Mouse (Mus musculus) CD4-positive, CD25-positive, alpha-beta regulatory T cell, adult 4 months (primary cell): Measurements from ENCODE around the gene Eef1akmt4. TPM values are rescaled to one million over a fixed set of nuclear protein-coding genes. Genes with fewer than 3 reads are reported as not detected.

Experiments
- ATAC-seq: one replicate; pipeline ENCODE4 v1.8.0; 2017
- polyA plus RNA-seq, 2 experiments: library from polyadenylated mRNA; unstranded; fragments of 100-300 nt; shearing (Covaris generic); gene quantifications; one replicate each; pipeline ENCODE4 v1.2.1; 2017

Gene Eef1akmt4
- polyA plus RNA-seq: 10 to 100 TPM; 18.8 to 21.6 TPM

- ATAC-seq: peak; percentile 97
Measured at GRCm38 (mm10) chr16:20611357-20612227, at the start of gene Eef1akmt4, which contains the start of the genes Gm49333 and Alg3. TSS of gene Eef1akmt4 (plus strand) at chr16:20611593. TSS of gene Gm49333 (plus strand) at chr16:20611610. TSS of gene Alg3 (minus strand) at chr16:20611735.

DNA sequence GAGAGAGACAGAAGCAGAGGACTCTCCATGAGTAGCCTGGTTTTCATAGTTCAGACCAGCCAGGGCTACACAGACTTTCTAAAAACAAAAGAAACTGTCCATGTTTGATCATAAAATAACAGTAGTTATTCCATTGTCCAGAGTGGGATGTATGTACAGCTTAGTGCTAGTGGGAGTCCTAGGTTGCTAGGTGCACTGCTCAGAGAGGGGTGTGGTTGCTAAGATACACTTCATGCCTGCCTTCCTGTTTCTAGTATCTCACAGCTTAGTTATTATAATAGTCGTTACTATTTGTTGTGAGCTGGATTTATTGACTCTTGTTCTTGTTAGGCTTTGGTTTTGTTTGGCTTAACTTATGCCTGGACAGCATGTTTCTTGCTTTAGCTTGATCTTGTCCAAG is 46.3 kb upstream of the Eef1akmt4 start:
- ATAC-seq: no peak

GRCm38 (mm10) chr16:20589366-20589938 is 21.9 kb upstream of the Eef1akmt4 start, which contains the start of gene Vwa5b2:
TSS of gene Vwa5b2 (plus strand) at chr16:20589471.
- ATAC-seq: no peak

DNA sequence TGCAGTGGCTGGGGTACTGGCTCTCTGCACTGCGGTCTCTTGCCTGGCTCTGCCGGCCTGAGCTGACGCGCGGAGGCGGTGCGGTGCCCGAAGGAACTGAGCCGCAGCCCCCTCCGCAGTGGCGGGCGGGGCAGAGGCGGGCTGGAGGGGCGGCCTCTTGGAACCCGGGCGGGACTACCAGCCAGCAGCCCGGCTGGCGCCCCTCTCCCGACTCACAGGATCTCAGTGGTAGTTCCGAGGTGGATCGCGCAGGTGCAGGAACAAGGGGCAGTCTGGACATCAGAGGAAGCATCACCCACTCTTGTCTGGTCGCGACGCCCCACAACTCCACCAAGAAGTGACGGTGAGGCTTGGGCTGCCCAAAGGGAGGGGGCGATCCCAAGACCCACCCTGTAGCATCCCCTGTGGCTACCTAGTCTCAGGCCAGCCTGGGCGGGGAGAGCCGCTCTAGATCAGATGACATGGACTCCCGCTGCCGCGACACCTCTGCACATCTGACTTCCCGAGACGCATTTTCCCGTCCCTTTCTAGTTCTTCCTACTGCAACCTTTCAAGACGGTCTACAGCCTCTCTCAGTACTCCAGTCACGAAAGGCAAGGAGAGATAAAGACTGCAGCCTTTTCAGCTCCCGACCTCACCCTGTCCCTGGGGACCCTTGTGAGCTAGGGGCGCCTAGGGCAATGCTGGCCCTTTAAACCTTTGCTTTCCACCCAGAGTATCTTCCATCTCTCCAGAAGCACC is 21.3 kb upstream of the Eef1akmt4 start:
- ATAC-seq: no peak

DNA sequence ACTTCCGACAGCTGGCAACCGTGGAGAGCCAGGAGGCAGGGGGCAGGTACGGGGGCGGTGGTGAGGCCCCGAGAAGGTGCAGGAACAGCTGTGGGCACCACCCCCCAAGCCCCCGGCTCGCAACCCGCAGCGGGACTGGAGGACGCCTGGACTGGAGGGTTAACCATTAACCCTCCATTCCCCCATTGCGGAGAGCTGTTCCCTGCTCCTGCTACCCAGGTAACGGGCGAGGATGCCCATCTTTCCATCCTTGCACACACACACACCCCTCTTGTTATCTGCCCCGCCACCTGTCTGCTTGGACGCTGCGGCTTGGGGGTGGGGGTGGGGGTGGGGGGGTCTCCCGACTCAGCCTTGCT is 20.7 kb upstream of the Eef1akmt4 start:
- ATAC-seq: no peak

DNA sequence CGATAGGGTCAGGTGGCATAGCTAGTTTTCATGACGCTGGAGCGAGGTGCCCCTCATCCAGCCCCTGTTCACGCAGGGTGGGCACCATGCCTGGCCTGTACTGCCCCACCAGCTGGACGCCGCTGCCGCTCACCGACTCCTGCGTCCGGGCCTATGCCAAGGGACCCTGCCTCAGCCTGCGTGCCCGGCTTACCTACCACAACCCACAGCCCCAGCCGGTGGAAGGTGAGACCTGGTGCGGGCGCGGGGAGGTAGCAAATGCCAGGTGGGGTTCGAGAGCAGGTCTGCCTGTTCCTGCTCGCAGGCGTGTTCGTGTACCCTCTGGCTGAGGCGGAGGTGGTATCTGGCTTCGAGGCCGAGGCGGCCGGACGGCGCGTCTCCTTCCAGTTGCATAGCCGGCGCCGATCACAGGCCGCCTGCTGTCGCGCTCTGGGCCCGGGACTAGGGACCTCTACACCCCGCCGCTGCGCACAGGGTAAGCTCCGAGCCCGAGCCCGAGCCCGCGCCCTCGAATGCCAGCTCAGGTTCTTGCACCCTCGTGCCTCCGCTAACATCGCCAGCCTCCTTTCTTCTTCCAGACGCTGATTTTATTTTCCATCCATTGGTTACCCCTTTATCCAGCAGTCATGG is 20.2 kb upstream of the Eef1akmt4 start:
- no peak for ATAC-seq

DNA sequence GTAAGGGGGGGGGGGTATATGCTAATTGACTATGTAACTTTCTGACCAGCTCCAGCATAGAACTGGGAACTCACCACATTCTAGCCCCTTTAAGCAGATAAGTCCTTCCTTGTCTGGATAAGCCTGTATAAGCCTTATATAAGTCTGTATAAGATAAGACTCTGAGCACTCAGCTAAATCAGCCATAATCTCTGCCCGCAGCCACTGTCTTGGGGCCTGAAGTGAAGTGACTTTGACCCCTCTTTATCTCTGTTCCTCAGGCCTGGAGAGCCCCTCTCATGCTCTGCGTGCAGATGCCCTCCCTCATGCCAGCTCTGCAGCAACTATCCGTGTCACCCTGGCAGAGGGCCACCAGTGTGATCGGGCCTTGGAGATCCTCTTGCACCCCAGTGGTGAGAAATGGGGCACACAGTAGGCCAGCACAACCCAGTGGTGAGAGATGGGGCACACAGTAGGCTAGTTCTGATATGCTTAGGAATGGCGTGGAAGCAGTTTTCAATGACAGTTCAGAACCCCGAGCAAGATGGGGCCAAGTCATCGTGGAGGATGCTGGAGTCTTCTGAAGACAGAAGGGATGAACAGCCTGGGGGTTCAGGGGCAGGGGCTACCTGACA is 16.2 kb upstream of the Eef1akmt4 start:
- no peak for ATAC-seq

GRCm38 (mm10) chr16:20595737-20596136 is 15.7 kb upstream of the Eef1akmt4 start:
- no peak for ATAC-seq

- no peak for ATAC-seq
Measured at GRCm38 (mm10) chr16:20596687-20597441, 14.5 kb upstream of the Eef1akmt4 start.

- ATAC-seq: no peak
Measured at GRCm38 (mm10) chr16:20600511-20600910, 10.9 kb upstream of the Eef1akmt4 start.

GRCm38 (mm10) chr16:20604705-20605104 is 6.7 kb upstream of the Eef1akmt4 start:
- ATAC-seq: no peak

DNA sequence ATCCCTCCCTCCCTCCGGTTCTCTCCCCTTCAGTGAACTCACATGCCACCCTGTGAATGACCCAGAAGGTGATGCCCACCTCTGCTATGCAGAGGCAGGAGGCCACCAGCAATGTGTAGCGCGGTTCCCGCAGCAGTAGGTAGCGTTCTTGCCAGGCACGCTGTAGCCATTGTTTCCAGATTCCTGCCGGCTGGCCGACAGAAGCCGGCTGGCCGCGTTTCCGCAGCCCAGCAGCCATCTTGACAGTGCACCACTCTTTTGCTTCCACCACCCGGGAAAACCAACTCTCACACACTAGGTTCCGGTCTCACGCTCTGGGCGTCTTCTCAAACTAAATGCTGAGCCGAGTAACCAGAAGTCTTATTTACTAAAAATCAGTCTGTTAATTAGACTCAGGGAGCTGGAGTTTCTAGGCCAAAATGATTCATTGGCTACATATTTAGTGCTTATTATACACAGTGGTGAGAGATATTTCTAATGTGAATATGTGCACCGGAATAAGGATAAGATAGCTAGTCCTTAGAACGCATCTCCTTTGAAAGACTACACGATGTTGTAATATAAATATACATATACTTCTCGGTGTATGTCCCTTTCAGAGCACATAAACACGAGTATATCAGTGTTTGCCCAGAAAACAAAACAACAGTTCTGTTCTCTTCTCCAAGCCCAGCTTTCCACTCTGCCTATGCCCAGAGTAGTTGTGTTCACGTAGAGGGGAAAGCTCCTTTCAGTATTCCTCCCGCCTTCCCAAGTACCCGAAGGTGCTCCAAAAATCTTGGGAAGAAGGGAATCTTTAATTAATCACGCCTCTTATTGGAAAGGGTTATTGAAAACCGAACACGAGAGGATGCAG is 664 bp upstream of the Eef1akmt4 start:
- peak; percentile 73 for ATAC-seq

DNA sequence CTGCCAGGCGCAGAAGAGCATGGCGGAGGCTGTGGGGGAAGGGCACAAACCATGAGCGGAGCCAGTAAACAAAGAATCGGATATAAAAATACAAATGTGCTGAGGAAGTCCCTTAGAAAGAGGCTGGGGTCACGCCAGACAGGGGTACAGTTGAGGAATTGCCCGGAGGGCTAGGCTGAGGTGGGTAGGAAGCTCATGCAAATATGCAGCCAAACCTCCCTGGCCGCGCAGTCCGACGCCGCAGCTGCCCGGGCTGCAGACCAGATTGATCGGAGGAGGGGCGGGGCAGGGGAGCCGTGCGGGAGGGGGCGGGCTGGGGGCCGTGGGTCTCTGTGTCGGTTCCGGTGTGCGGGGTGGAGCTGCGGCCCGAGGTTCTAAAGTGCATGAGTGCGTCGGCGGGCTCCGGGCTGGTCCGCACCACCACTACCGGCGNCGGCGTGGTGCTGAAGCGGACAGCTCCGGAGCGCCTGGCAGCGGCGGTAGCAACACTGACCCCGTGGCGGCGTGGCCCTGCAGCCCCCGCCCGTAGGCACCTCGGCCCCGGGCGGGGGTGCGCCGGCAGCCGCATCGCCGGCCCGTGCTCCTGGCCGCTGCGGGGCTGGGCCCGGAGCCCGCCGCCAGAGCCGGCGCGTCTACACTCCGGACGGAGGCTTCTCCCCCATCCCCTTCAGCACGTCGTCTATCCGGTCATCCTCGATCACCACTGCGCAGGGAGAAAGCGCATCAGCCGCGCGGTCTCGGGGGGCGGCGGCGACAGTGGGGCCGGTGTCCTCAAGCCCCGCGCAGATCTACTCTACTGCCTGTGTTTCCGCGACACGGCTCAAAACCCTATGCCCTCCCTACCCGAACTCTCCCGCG is 8.4 kb downstream of the Eef1akmt4 start:
- no peak for ATAC-seq

GRCm38 (mm10) chr16:20620399-20620735 is 9.0 kb downstream of the Eef1akmt4 start:
- peak; percentile 4 for ATAC-seq

- ATAC-seq: peak; percentile 7
Measured at GRCm38 (mm10) chr16:20620751-20621190, 9.4 kb downstream of the Eef1akmt4 start.

DNA sequence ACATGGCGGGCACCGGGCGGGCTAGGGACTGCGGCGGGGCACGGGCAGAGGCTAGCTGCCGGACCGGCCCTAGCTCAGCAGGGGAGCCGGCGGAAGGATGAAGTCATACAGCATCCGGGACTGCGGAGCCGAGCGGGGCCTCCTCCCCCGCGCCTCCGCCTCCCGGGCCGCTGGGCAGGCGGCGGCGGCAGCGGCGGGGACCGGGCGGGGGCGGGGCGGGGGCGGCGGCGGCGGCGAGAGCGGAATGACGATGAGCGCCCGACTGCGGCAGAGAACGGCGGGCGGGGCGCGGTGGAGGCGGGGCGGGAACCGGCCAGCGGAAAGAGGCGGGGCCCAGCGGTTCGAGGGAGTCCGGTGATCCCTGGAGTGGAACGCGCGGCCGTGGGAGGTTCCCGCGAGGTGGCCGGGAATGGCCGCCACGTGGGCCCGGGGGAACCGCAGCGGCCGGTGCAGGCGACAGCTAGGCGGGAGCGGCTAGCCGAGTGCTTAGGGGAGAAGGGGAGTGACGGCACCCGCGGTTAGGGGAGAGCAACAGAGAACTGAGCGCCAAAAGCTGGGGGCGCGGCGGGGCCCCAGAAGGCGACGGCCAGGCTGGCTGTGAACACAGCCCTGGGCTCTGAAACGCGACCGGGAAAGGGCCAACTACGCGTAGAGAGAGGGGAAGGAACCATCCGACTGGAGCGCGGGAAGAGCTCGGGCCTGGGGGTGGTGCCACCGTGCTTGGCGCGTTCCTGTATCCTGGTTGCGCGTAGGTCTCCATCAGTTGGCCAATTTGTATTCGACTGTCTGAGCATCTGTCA is 10.0 kb downstream of the Eef1akmt4 start, which contains the start of gene Camk2n2:
Gene Camk2n2, minus strand, starts transcription at position 97 of the 800 bp plus-strand sequence.
- ATAC-seq: peak; percentile 55

DNA sequence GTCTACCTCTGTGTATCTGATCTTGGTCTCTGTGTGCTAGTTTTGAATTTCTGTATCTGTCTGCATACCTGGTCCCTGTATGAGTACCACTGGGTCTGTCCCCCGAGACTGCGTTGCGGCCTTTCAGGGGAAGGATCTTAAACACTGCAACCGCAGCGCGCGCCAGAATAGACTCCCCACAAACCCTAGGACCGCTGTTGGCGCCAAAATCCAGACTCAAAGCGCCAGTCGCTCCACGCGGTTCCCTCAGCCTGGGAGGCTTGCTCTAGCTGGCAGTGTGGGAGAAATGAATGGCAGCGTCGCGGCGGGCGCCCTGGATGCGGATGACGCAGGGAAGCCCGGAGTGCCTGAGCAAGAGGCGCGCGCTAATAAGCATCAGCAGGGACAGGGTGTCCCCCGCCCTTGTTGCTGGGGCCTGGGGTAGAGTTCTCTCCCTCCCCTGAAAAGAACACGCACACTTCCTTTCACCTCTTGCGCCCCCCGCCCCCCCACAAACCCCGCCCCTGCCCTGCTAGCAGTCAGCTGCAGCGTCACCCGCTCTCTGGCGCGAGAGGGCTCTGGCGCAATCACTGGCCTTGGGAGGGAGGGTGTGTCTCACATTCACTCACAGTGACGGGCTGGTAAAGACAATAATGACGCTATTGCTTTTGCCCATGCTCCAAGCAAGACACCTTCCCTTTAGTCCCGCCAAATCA is 10.7 kb downstream of the Eef1akmt4 start:
- peak; percentile 28 for ATAC-seq

- ATAC-seq: no peak
Measured at GRCm38 (mm10) chr16:20623211-20623610, 11.8 kb downstream of the Eef1akmt4 start.
